Mouse (Mus musculus): ENCODE measurements at regions not wholly inside any gene's neighbourhood (a gene's known extent, or its start where the extent isn't known, plus 50 kb on each side); places are given as distances from the start of the nearest gene placed in this dataset.
"Not testable (repeated sequence)": the region's sequence is repeated elsewhere in the genome, so short reads cannot be mapped to it uniquely, and the experiment has no call there.

DNA sequence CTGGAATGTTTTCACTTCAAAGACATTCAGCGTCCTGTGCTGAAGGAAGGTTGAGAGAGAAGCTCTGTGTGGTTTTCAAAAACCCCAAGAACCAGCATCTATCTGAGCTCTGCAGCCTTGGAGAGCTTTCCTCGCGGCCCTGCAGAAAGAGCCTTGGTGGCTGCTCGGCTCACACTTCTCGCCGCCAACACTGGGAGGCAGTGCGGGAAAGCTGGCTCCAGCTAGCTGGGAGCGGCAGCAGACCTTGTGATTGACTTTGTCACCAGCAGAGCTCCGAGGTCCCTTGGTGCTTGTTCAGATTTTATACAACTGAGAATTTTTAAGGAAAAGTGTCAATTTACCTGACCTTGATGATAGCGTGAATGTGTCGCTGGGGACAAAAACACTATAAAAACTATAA, 299.4 kb downstream of the Nkx6-1 start:
- peak; percentile 62; the same call in 1 of the 2 replicates for ATAC-seq (ENCODE audit: insufficient number of reproducible peaks, low FRiP score, low TSS enrichment, low read depth)
- DNase-seq (ENCODE audit: low spot score): peak; percentile 81
- no peak overlapping the region for H3K27ac ChIP-seq (replicated peaks; ENCODE audit: low read depth, low read length)
- H3K4me1 ChIP-seq (ENCODE audit: control insufficient read depth, insufficient read depth, low read length): 0 out of 2 replicates have a peak, but pooled peaks cover 4% of the 10 kb centered on the region
- 8% methylated on average over 11 of the region's 11 CpGs for WGBS
- no peak overlapping the region for H3K4me2 ChIP-seq (ENCODE audit: low read depth, severe bottlenecking)
- H3K27me3 ChIP-seq (ENCODE audit: control insufficient read depth, insufficient read depth, low read length): no peaks in the 10 kb centered on the region
- no peak overlapping the region for H3K4me3 ChIP-seq (ENCODE audit: low read depth, low read length)
- no peaks in the 10 kb centered on the region for H3K36me3 ChIP-seq (ENCODE audit: control insufficient read depth, insufficient read depth, low read length)
- H3K9ac ChIP-seq (ENCODE audit: low read length): no peak overlapping the region
- no peaks in the 10 kb centered on the region for H3K9me3 ChIP-seq (ENCODE audit: control insufficient read depth, low read length)

DNA sequence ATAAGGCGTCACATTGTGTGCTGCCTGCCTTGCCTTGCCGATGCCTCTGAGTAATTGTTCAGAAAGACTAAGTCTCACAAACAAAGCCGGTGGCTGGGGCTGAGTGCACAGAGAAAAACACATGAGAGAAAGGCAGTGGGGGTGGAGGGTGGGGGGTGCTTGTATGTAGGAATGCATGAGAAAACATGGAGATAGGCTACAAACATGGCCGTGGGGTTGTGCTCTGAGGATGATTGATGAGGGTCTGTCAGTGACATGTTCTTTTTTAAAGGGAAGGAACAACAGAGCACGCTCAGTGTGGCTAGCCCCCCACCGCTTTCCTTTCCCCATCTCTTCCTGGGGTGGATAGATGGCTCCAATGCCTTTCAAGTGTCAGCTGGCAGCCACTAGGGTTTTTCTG, 304.8 kb downstream of the Nkx6-1 start:
- 57% methylated on average over 6 of the region's 6 CpGs for WGBS
- Histone ChIP-seq H3K4me3 (ENCODE audit: low read depth, low read length) (no peak overlapping the region), H3K9ac (ENCODE audit: low read length) (no peak overlapping the region), H3K27me3 (ENCODE audit: control insufficient read depth, insufficient read depth, low read length) (no peaks in the 10 kb centered on the region), H3K9me3 (ENCODE audit: control insufficient read depth, low read length) (no peaks in the 10 kb centered on the region), H3K27ac (replicated peaks; ENCODE audit: low read depth, low read length) (no peak overlapping the region), H3K4me2 (ENCODE audit: low read depth, severe bottlenecking) (no peak overlapping the region), H3K4me1 (ENCODE audit: control insufficient read depth, insufficient read depth, low read length) (no peaks in the 10 kb centered on the region), H3K36me3 (ENCODE audit: control insufficient read depth, insufficient read depth, low read length) (no peaks in the 10 kb centered on the region)
- no peak for DNase-seq (ENCODE audit: low spot score)
- ATAC-seq (ENCODE audit: insufficient number of reproducible peaks, low FRiP score, low TSS enrichment, low read depth): no peak

DNA sequence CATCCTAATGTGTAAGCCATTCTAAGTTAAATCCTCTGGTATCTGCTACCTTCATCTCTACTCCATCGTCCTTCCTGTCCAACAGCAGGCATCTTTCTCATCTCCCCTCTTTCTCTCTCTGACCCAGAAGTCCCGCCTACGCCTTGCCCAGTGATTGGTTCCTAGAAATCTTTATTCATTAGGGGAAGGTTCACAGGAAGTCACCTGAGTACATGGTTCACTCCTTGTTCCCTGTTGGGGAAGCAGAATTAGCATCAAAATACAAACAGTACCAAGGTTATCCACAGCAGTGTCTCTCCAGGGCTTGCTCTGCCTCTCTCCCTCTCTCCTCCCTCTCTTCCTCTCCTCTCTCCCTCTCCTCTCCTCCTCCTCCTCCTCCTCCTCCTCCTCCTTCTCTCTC, 319.4 kb downstream of the Nkx6-1 start:
- Histone ChIP-seq H3K27me3 (ENCODE audit: control insufficient read depth, insufficient read depth, low read length) (no peaks in the 10 kb centered on the region), H3K4me3 (ENCODE audit: low read depth, low read length) (no peak overlapping the region), H3K9me3 (ENCODE audit: control insufficient read depth, low read length) (no peaks in the 10 kb centered on the region), H3K4me1 (ENCODE audit: control insufficient read depth, insufficient read depth, low read length) (no peaks in the 10 kb centered on the region), H3K27ac (replicated peaks; ENCODE audit: low read depth, low read length) (no peak overlapping the region), H3K9ac (ENCODE audit: low read length) (no peak overlapping the region), H3K4me2 (ENCODE audit: low read depth, severe bottlenecking) (no peak overlapping the region), H3K36me3 (ENCODE audit: control insufficient read depth, insufficient read depth, low read length) (no peaks in the 10 kb centered on the region)
- WGBS: 87% methylated on average over 3 of the region's 3 CpGs
- DNase-seq (ENCODE audit: low spot score) (no peak), ATAC-seq (ENCODE audit: insufficient number of reproducible peaks, low FRiP score, low TSS enrichment, low read depth) (no peak)

DNA sequence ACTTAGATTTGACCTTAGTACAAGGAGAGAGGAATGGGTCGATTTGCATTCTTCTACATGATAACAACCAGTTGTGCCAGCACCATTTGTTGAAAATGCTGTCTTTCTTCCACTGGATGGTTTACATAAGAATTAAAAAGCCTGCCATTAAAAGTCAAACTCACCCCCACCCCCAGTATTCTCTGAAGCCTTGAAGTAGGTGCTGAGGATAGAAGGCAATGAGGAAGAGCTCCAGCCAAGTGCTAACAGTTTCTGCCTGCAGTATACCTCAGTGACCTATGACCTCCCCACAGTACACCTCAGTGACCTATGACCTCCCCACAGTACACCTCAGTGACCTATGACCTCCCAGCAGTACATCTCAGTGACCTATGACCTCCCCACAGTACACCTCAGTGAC, 328.4 kb downstream of the Nkx6-1 start:
- not testable (repeated sequence) for H3K4me1 ChIP-seq (ENCODE audit: control insufficient read depth, insufficient read depth, low read length); H3K9ac ChIP-seq (ENCODE audit: low read length); H3K4me2 ChIP-seq (ENCODE audit: low read depth, severe bottlenecking); H3K36me3 ChIP-seq (ENCODE audit: control insufficient read depth, insufficient read depth, low read length); H3K4me3 ChIP-seq (ENCODE audit: low read depth, low read length); H3K27me3 ChIP-seq (ENCODE audit: control insufficient read depth, insufficient read depth, low read length); DNase-seq (ENCODE audit: low spot score); H3K27ac ChIP-seq (replicated peaks; ENCODE audit: low read depth, low read length); ATAC-seq (ENCODE audit: insufficient number of reproducible peaks, low FRiP score, low TSS enrichment, low read depth); H3K9me3 ChIP-seq (ENCODE audit: control insufficient read depth, low read length)
- WGBS: 83% methylated on average over 1 of the region's 1 CpGs

DNA sequence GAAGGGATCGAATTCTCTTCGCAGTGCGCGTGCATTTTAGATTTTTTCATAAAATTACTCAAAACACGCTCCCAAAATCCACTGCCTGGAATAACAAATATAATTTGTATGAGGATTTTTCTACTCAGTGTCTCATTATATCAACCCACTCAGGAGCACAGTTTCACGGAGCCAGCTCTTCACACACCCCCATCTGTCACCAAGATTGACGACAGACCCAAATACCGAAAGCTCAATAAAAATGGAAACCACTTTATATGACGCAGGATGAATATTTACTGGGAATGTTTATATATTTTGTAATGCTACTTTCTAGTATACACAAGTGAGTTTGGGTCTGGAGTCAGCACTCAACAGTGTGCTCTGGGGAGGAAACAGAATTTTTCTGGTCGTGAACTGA, 333.0 kb downstream of the Nkx6-1 start:
- H3K27me3 ChIP-seq (ENCODE audit: control insufficient read depth, insufficient read depth, low read length): no peaks in the 10 kb centered on the region
- WGBS: 85% methylated on average over 10 of the region's 10 CpGs
- H3K36me3 ChIP-seq (ENCODE audit: control insufficient read depth, insufficient read depth, low read length): no peaks in the 10 kb centered on the region
- H3K4me1 ChIP-seq (ENCODE audit: control insufficient read depth, insufficient read depth, low read length): no peaks in the 10 kb centered on the region
- H3K9ac ChIP-seq (ENCODE audit: low read length): no peak overlapping the region
- H3K4me3 ChIP-seq (ENCODE audit: low read depth, low read length): no peak overlapping the region
- no peak overlapping the region for H3K4me2 ChIP-seq (ENCODE audit: low read depth, severe bottlenecking)
- DNase-seq (ENCODE audit: low spot score): no peak
- H3K27ac ChIP-seq (replicated peaks; ENCODE audit: low read depth, low read length): no peak overlapping the region
- no peaks in the 10 kb centered on the region for H3K9me3 ChIP-seq (ENCODE audit: control insufficient read depth, low read length)
- no peak for ATAC-seq (ENCODE audit: insufficient number of reproducible peaks, low FRiP score, low TSS enrichment, low read depth)

DNA sequence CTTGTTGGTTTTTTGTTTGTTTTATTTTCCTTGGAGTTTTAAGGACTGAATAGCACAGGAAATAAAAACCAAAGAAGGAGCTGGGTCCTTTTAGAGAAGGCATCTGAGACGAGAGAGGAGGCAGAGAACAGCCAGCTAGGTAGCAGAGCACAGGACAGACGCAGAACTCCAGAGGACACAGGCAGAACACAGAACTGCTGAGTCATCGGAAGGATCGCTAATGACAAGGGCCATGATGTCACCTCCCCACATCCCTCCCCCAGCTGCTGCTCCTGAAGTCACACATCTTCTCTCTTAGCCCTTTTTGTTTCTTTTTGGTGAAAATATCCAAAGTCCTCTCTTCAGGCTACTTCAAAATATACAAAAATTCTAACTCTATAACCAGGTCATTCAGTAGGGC, 338.7 kb downstream of the Nkx6-1 start:
- Histone ChIP-seq H3K4me3 (ENCODE audit: low read depth, low read length) (no peak overlapping the region), H3K4me1 (ENCODE audit: control insufficient read depth, insufficient read depth, low read length) (no peaks in the 10 kb centered on the region), H3K9ac (ENCODE audit: low read length) (no peak overlapping the region), H3K36me3 (ENCODE audit: control insufficient read depth, insufficient read depth, low read length) (no peaks in the 10 kb centered on the region), H3K4me2 (ENCODE audit: low read depth, severe bottlenecking) (no peak overlapping the region), H3K27ac (replicated peaks; ENCODE audit: low read depth, low read length) (no peak overlapping the region), H3K9me3 (ENCODE audit: control insufficient read depth, low read length) (no peaks in the 10 kb centered on the region), H3K27me3 (ENCODE audit: control insufficient read depth, insufficient read depth, low read length) (no peaks in the 10 kb centered on the region)
- DNase-seq (ENCODE audit: low spot score) (no peak), ATAC-seq (ENCODE audit: insufficient number of reproducible peaks, low FRiP score, low TSS enrichment, low read depth) (no peak)
- 66% methylated on average over 4 of the region's 4 CpGs for WGBS

DNA sequence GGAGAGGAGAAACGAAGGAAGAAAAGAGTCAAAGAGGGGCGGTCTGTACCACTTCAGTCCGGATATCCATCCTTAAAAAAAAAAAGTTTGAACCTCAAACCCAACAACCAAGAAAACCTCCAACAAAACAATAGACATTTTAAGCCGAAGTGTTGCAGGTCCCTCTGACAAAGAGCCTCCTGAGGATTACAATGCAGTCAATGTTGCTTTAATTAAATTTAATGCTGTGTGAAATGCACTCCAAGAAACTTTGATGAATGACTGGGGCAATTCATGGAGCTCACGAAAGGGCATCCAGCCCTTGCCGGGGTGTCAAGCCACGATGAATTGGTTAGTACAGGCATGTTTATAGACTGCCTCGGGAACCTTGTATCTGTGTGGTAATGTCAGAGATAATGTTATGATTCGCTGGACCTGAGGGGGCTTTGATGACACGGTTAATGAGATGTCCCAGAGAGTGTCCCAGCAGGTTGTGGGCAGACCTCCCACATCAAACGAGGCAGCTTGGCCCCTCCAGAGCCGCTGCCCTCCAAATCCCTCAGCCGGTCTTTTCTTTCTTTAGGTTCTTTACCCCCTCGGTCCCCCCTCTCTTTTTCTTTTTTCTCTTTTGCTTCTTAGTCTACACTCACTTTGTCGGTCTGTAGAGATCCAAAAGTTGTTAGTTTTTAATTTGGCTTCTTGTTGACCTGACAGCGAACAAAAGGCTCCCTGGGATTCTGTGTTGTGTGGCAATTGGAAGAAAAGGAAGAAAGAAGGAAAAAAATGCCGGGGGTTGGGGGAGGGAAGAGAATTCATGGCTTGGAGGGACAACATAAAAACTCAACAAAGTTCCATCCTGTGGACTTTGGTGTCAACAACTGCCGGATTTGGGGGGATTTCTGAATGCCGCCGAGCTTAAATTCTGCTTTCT, 341.5 kb downstream of the Nkx6-1 start:
- no peaks in the 10 kb centered on the region for H3K27me3 ChIP-seq (ENCODE audit: control insufficient read depth, insufficient read depth, low read length)
- no peak overlapping the region for H3K4me3 ChIP-seq (ENCODE audit: low read depth, low read length)
- DNase-seq (ENCODE audit: low spot score): peak; percentile 50
- no peak overlapping the region for H3K9ac ChIP-seq (ENCODE audit: low read length)
- no peaks in the 10 kb centered on the region for H3K9me3 ChIP-seq (ENCODE audit: control insufficient read depth, low read length)
- H3K4me1 ChIP-seq (ENCODE audit: control insufficient read depth, insufficient read depth, low read length): no peaks in the 10 kb centered on the region
- H3K36me3 ChIP-seq (ENCODE audit: control insufficient read depth, insufficient read depth, low read length): no peaks in the 10 kb centered on the region
- peak overlapping the region; percentile 3; the same call in 1 of the 2 replicates for H3K4me2 ChIP-seq (ENCODE audit: low read depth, severe bottlenecking)
- WGBS: 8% methylated on average over 20 of the region's 20 CpGs
- H3K27ac ChIP-seq (replicated peaks; ENCODE audit: low read depth, low read length): no peak overlapping the region
- no peak for ATAC-seq (ENCODE audit: insufficient number of reproducible peaks, low FRiP score, low TSS enrichment, low read depth)

DNA sequence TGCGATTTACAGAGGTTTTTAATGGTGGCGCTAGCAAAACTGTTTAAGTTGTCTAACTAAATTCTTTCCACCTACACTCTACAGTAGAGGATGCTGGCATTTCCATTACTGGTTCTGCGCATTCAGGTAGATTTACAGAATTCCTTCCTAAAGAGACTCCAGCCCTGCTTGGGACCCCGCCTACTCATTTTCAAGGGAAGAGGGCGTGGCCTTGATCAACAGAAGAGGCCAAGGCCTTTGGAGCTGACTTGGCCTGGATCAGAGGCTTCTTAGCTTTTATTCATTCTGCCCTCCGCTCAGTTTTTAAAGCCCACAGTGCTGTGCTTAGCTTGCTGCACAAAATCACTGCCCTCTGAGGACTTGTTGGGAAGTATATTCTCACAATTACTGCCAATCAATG, 364.8 kb downstream of the Nkx6-1 start:
- no peaks in the 10 kb centered on the region for H3K36me3 ChIP-seq (ENCODE audit: control insufficient read depth, insufficient read depth, low read length)
- DNase-seq (ENCODE audit: low spot score): no peak
- H3K4me3 ChIP-seq (ENCODE audit: low read depth, low read length): no peak overlapping the region
- H3K27me3 ChIP-seq (ENCODE audit: control insufficient read depth, insufficient read depth, low read length): no peaks in the 10 kb centered on the region
- no peak for ATAC-seq (ENCODE audit: insufficient number of reproducible peaks, low FRiP score, low TSS enrichment, low read depth)
- no peak overlapping the region for H3K4me2 ChIP-seq (ENCODE audit: low read depth, severe bottlenecking)
- H3K9ac ChIP-seq (ENCODE audit: low read length): no peak overlapping the region
- H3K9me3 ChIP-seq (ENCODE audit: control insufficient read depth, low read length): no peaks in the 10 kb centered on the region
- H3K4me1 ChIP-seq (ENCODE audit: control insufficient read depth, insufficient read depth, low read length): no peaks in the 10 kb centered on the region
- 90% methylated on average over 6 of the region's 6 CpGs for WGBS
- H3K27ac ChIP-seq (replicated peaks; ENCODE audit: low read depth, low read length): no peak overlapping the region

DNA sequence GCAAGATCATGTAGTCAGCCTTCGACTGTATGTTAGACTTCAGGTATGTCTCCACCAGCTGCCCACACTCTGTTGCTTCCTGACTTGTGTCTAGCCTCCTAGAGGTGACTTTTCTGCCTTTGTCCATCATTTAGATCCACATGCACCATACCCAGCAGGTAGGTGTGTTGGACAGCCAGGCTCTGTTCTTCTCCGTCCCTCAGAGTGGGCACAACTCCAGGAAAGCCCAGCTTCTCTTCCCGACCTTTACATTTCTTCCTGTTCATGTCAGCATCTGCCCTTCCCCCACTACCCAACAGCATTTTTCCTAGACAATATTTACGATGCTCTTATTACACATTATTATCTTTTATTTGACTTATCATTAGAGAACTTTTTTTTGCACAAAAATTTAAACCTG, 366.4 kb downstream of the Nkx6-1 start:
- no peak overlapping the region for H3K4me3 ChIP-seq (ENCODE audit: low read depth, low read length)
- ATAC-seq (ENCODE audit: insufficient number of reproducible peaks, low FRiP score, low TSS enrichment, low read depth): no peak
- no peak overlapping the region for H3K9ac ChIP-seq (ENCODE audit: low read length)
- H3K36me3 ChIP-seq (ENCODE audit: control insufficient read depth, insufficient read depth, low read length): no peaks in the 10 kb centered on the region
- H3K9me3 ChIP-seq (ENCODE audit: control insufficient read depth, low read length): no peaks in the 10 kb centered on the region
- no peak for DNase-seq (ENCODE audit: low spot score)
- H3K27ac ChIP-seq (replicated peaks; ENCODE audit: low read depth, low read length): no peak overlapping the region
- H3K4me2 ChIP-seq (ENCODE audit: low read depth, severe bottlenecking): no peak overlapping the region
- 76% methylated on average over 4 of the region's 4 CpGs for WGBS
- H3K27me3 ChIP-seq (ENCODE audit: control insufficient read depth, insufficient read depth, low read length): no peaks in the 10 kb centered on the region
- no peaks in the 10 kb centered on the region for H3K4me1 ChIP-seq (ENCODE audit: control insufficient read depth, insufficient read depth, low read length)
